Mouse (Mus musculus): Measurements from ENCODE around the gene Ifngr1. TPM values are rescaled to one million over a fixed set of nuclear protein-coding genes. Genes with fewer than 3 reads are reported as not detected.

Ifngr1 gene
- polyA plus RNA-seq, 1 experiment from 2014 or later, result 72.9 TPM

- no peak for DNase-seq (ENCODE audit: low spot score)
- Histone ChIP-seq H3K4me1 (replicated peaks; ENCODE audit: control insufficient read depth, insufficient read depth) (no peaks in the 10 kb centered on the region), H3K4me2 (replicated peaks; ENCODE audit: low read depth) (no peak overlapping the region), H3K9ac (ENCODE audit: low read length) (no peak overlapping the region), H3K4me3 (ENCODE audit: low read depth, low read length) (no peak overlapping the region), H3K9me3 (ENCODE audit: control insufficient read depth, low read length) (no peaks in the 10 kb centered on the region), H3K27me3 (ENCODE audit: control insufficient read depth, insufficient read depth, low read length) (no peaks in the 10 kb centered on the region), H3K36me3 (ENCODE audit: control insufficient read depth, insufficient read depth, low read length) (no peaks in the 10 kb centered on the region), H3K27ac (replicated peaks) (no peak overlapping the region)
- TF ChIP-seq EP300 (optimal IDR thresholded peaks at IDR 0.05) (no peak), CTCF (IDR thresholded peaks at IDR 0.05; ENCODE audit: low read depth) (no peak)
- 0 out of 2 replicates have a peak, but pooled peaks have one; percentile 21 for ATAC-seq (ENCODE audit: low FRiP score, low TSS enrichment)
- WGBS, result 50% methylated on average over 1 of the region's 1 CpGs
Measured at GRCm38 (mm10) chr10:19570716-19571115, 21.0 kb upstream of the Ifngr1 start.

GRCm38 (mm10) chr10:19577571-19577970 is 14.2 kb upstream of the Ifngr1 start:
- TF ChIP-seq EP300 (optimal IDR thresholded peaks at IDR 0.05), result no peak
- no peak for TF ChIP-seq CTCF (IDR thresholded peaks at IDR 0.05; ENCODE audit: low read depth)
- Histone ChIP-seq H3K4me2 (replicated peaks; ENCODE audit: low read depth) (no peak overlapping the region), H3K27me3 (ENCODE audit: control insufficient read depth, insufficient read depth, low read length) (no peaks in the 10 kb centered on the region), H3K9ac (ENCODE audit: low read length) (no peak overlapping the region), H3K4me1 (replicated peaks; ENCODE audit: control insufficient read depth, insufficient read depth) (no peaks in the 10 kb centered on the region), H3K9me3 (ENCODE audit: control insufficient read depth, low read length) (no peaks in the 10 kb centered on the region), H3K4me3 (ENCODE audit: low read depth, low read length) (no peak overlapping the region), H3K36me3 (ENCODE audit: control insufficient read depth, insufficient read depth, low read length) (no peaks in the 10 kb centered on the region), H3K27ac (replicated peaks) (no peak overlapping the region)
- WGBS, result 78% methylated on average over 3 of the region's 3 CpGs
- no peak for ATAC-seq (ENCODE audit: low FRiP score, low TSS enrichment)
- DNase-seq (ENCODE audit: low spot score), result no peak

- H3K36me3 ChIP-seq (ENCODE audit: control insufficient read depth, insufficient read depth, low read length), result no peaks in the 10 kb centered on the region
- ATAC-seq (ENCODE audit: low FRiP score, low TSS enrichment) (no peak), DNase-seq (ENCODE audit: low spot score) (no peak)
- H3K9ac ChIP-seq (ENCODE audit: low read length), result no peak overlapping the region
- H3K4me3 ChIP-seq (ENCODE audit: low read depth, low read length), result no peak overlapping the region
- no peaks in the 10 kb centered on the region for H3K27me3 ChIP-seq (ENCODE audit: control insufficient read depth, insufficient read depth, low read length)
- no peaks in the 10 kb centered on the region for H3K9me3 ChIP-seq (ENCODE audit: control insufficient read depth, low read length)
- no peak overlapping the region for H3K4me2 ChIP-seq (replicated peaks; ENCODE audit: low read depth)
- H3K27ac ChIP-seq (replicated peaks), result no peak overlapping the region
- TF ChIP-seq CTCF (IDR thresholded peaks at IDR 0.05; ENCODE audit: low read depth), result no peak
- no peak for TF ChIP-seq EP300 (optimal IDR thresholded peaks at IDR 0.05)
- WGBS, result 66% methylated on average over 6 of the region's 6 CpGs
- no peaks in the 10 kb centered on the region for H3K4me1 ChIP-seq (replicated peaks; ENCODE audit: control insufficient read depth, insufficient read depth)
Measured at GRCm38 (mm10) chr10:19578001-19578400, 13.7 kb upstream of the Ifngr1 start.

- TF ChIP-seq EP300 (optimal IDR thresholded peaks at IDR 0.05), result no peak
- no peak for TF ChIP-seq CTCF (IDR thresholded peaks at IDR 0.05; ENCODE audit: low read depth)
- Histone ChIP-seq H3K36me3 (ENCODE audit: control insufficient read depth, insufficient read depth, low read length) (no peaks in the 10 kb centered on the region), H3K4me3 (ENCODE audit: low read depth, low read length) (no peak overlapping the region), H3K27ac (replicated peaks) (no peak overlapping the region), H3K4me1 (replicated peaks; ENCODE audit: control insufficient read depth, insufficient read depth) (no peaks in the 10 kb centered on the region), H3K27me3 (ENCODE audit: control insufficient read depth, insufficient read depth, low read length) (no peaks in the 10 kb centered on the region), H3K9me3 (ENCODE audit: control insufficient read depth, low read length) (no peaks in the 10 kb centered on the region), H3K9ac (ENCODE audit: low read length) (no peak overlapping the region), H3K4me2 (replicated peaks; ENCODE audit: low read depth) (no peak overlapping the region)
- DNase-seq (ENCODE audit: low spot score), result no peak
- ATAC-seq (ENCODE audit: low FRiP score, low TSS enrichment), result no peak
- WGBS, result 55% methylated on average over 9 of the region's 9 CpGs
Measured at GRCm38 (mm10) chr10:19578409-19578986, 13.3 kb upstream of the Ifngr1 start.

GRCm38 (mm10) chr10:19580660-19581059 is 11.1 kb upstream of the Ifngr1 start:
- Histone ChIP-seq H3K9me3 (ENCODE audit: control insufficient read depth, low read length) (no peaks in the 10 kb centered on the region), H3K4me3 (ENCODE audit: low read depth, low read length) (no peak overlapping the region), H3K27ac (replicated peaks) (no peak overlapping the region), H3K4me2 (replicated peaks; ENCODE audit: low read depth) (no peak overlapping the region), H3K4me1 (replicated peaks; ENCODE audit: control insufficient read depth, insufficient read depth) (no peaks in the 10 kb centered on the region), H3K36me3 (ENCODE audit: control insufficient read depth, insufficient read depth, low read length) (no peaks in the 10 kb centered on the region), H3K9ac (ENCODE audit: low read length) (no peak overlapping the region), H3K27me3 (ENCODE audit: control insufficient read depth, insufficient read depth, low read length) (no peaks in the 10 kb centered on the region)
- ATAC-seq (ENCODE audit: low FRiP score, low TSS enrichment) (no peak), DNase-seq (ENCODE audit: low spot score) (no peak)
- 55% methylated on average over 3 of the region's 3 CpGs for WGBS
- no peak for TF ChIP-seq EP300 (optimal IDR thresholded peaks at IDR 0.05)
- TF ChIP-seq CTCF (IDR thresholded peaks at IDR 0.05; ENCODE audit: low read depth), result no peak

- DNase-seq (ENCODE audit: low spot score) (peak; percentile 73), ATAC-seq (ENCODE audit: low FRiP score, low TSS enrichment) (peak; percentile 93)
- Histone ChIP-seq H3K9me3 (ENCODE audit: control insufficient read depth, low read length) (no peaks in the 10 kb centered on the region), H3K4me1 (replicated peaks; ENCODE audit: control insufficient read depth, insufficient read depth) (no peaks in the 10 kb centered on the region), H3K27me3 (ENCODE audit: control insufficient read depth, insufficient read depth, low read length) (no peaks in the 10 kb centered on the region), H3K9ac (ENCODE audit: low read length) (no peak overlapping the region), H3K27ac (replicated peaks) (peak overlapping the region; percentile 73; the same call in 1 of the 2 replicates), H3K36me3 (ENCODE audit: control insufficient read depth, insufficient read depth, low read length) (no peaks in the 10 kb centered on the region), H3K4me3 (ENCODE audit: low read depth, low read length) (no peak overlapping the region), H3K4me2 (replicated peaks; ENCODE audit: low read depth) (no peak overlapping the region)
- WGBS, result 41% methylated on average over 9 of the region's 9 CpGs
- TF ChIP-seq EP300 (optimal IDR thresholded peaks at IDR 0.05), result no peak
- TF ChIP-seq CTCF (IDR thresholded peaks at IDR 0.05; ENCODE audit: low read depth), result no peak
Measured at GRCm38 (mm10) chr10:19581844-19582582, 9.7 kb upstream of the Ifngr1 start.

Measured in stomach, postnatal 0 days (tissue).